Mouse (Mus musculus) forebrain, embryonic 16.5 days (tissue): ENCODE measurements around the gene Dgkg. TPM values are rescaled to one million over a fixed set of nuclear protein-coding genes. Genes with fewer than 3 reads are reported as not detected.

Source experiments
- ATAC-seq: fragments of 200-750 bp; cut with Nextera tagmentation; 2 replicates; pipeline ENCODE4 v1.8.0; 2017; ENCODE audit warnings: mild to moderate bottlenecking, moderate library complexity
- H3K27ac ChIP-seq: fragments of 300-500 bp; sonication (generic); 2 replicates; pipeline ENCODE4 v1.5.1; 2014; ENCODE audit warnings: low read length, control low read depth
- H3K27me3 ChIP-seq: fragments of 300-500 bp; sonication (generic); replicated peaks from 2 replicates; pipeline ENCODE4 v1.6.1; 2014; ENCODE audit warnings: low read length; ENCODE audit not compliant: control insufficient read depth, insufficient read depth
- H3K36me3 ChIP-seq: fragments of 300-500 bp; sonication (generic); 2 replicates; pipeline ENCODE4 v1.6.1; 2014; ENCODE audit not compliant: control insufficient read depth, insufficient read depth
- H3K4me1 ChIP-seq: fragments of 300-500 bp; sonication (generic); replicated peaks from 2 replicates; pipeline ENCODE4 v1.6.1; 2014; ENCODE audit warnings: low read length; ENCODE audit not compliant: control insufficient read depth, insufficient read depth
- H3K4me2 ChIP-seq: fragments of 300-500 bp; sonication (generic); 2 replicates; pipeline ENCODE4 v1.6.1; 2014; ENCODE audit warnings: mild to moderate bottlenecking, low read length, control low read depth
- H3K4me3 ChIP-seq: fragments of 300-500 bp; sonication (generic); replicated peaks from 2 replicates; pipeline ENCODE4 v1.5.1; 2014; ENCODE audit warnings: mild to moderate bottlenecking, low read length, control low read depth
- H3K9ac ChIP-seq: fragments of 300-500 bp; sonication (generic); replicated peaks from 2 replicates; pipeline ENCODE4 v1.6.1; 2014; ENCODE audit warnings: low read depth, low read length, control low read depth
- H3K9me3 ChIP-seq: fragments of 300-500 bp; sonication (generic); 2 replicates; pipeline ENCODE4 v1.6.1; 2016; ENCODE audit warnings: low read length; ENCODE audit not compliant: control insufficient read depth
- WGBS: fragments of 180-500 bp; shearing (Covaris S2); extraction: QIAGEN DNeasy Blood & Tissue Kit; methylation state at CpG from one replicate; pipeline ENCODE4 v1.1.7; 2014; 5-methylcytosine and 5-hydroxymethylcytosine counted together
- polyA plus RNA-seq: library from polyadenylated mRNA; unstranded; fragments of >200 nt; fragmentation: Nextera tagmentation; extraction: Ambion mirVana; gene quantifications from 2 replicates; pipeline ENCODE4 v1.2.1, GENCODE M21; 2015

Dgkg gene
- polyA plus RNA-seq, 1 experiment from 2014 or later = 6.6 TPM

GRCm38 (mm10) chr16:22491446-22492166 is 165.4 kb downstream of the Dgkg start:
- no peaks in the 10 kb centered on the region for H3K9me3 ChIP-seq
- ATAC-seq = peak; percentile 66
- H3K9ac ChIP-seq = no peak overlapping the region
- no peaks in the 10 kb centered on the region for H3K36me3 ChIP-seq
- no peak overlapping the region for H3K4me2 ChIP-seq
- 59% methylated on average over 9 of the region's 9 CpGs for WGBS
- peak overlapping the region; percentile 11; the same call in 1 of the 2 replicates for H3K27ac ChIP-seq
- H3K4me1 ChIP-seq = no peaks in the 10 kb centered on the region
- no peak overlapping the region for H3K4me3 ChIP-seq
- no peaks in the 10 kb centered on the region for H3K27me3 ChIP-seq

DNA sequence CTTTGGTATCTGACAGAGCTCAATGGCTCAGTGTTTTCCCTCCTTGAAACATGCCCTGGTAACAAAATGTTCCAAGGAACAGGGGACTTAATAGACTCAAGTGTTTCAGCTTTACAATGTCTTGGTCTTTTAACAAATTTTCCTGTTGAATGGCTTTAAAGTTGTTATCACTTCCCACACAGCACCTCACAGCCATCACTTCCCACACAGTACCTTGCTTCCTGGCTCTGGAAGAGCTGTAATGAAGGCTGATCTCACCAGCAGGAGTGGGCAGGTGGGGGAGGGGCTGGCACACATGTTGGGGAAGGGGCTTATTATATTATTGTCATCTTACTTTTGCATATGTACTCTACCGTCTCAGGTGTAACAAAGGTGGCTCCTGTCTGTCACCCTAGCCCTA is 173.1 kb downstream of the Dgkg start:
- ATAC-seq = no peak
- Histone ChIP-seq H3K4me1 (no peaks in the 10 kb centered on the region), H3K4me2 (no peak overlapping the region), H3K36me3 (no peaks in the 10 kb centered on the region), H3K4me3 (no peak overlapping the region), H3K9me3 (no peaks in the 10 kb centered on the region), H3K27me3 (no peaks in the 10 kb centered on the region), H3K27ac (no peak overlapping the region), H3K9ac (no peak overlapping the region)
- 65% methylated on average over 1 of the region's 1 CpGs for WGBS

DNA sequence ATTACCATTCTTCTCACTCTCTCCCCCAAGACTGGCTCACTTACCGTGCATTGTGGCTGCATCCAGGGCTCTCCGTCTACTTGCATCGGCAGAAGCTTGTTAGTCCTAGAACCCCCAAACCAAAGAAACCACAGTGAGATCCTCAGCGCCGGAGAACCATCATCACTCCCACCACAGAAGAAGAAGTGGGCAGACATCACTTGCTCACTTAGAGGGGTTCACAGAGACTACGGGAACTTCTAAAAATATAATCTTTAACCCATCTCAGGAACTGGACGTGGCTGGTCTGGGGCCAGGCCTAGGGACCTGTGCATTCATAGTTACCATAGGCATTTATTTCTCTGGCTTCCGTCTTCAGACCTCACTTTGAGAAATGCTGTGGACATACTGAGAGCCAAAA is 177.7 kb downstream of the Dgkg start:
- Histone ChIP-seq H3K4me2 (no peak overlapping the region), H3K4me3 (no peak overlapping the region), H3K27me3 (no peaks in the 10 kb centered on the region), H3K9ac (no peak overlapping the region), H3K27ac (no peak overlapping the region), H3K36me3 (no peaks in the 10 kb centered on the region), H3K9me3 (no peaks in the 10 kb centered on the region), H3K4me1 (no peaks in the 10 kb centered on the region)
- 96% methylated on average over 8 of the region's 8 CpGs for WGBS
- ATAC-seq = no peak

GRCm38 (mm10) chr16:22471728-22472127 is 185.3 kb downstream of the Dgkg start:
- 87% methylated on average over 2 of the region's 2 CpGs for WGBS
- H3K9ac ChIP-seq = no peak overlapping the region

DNA sequence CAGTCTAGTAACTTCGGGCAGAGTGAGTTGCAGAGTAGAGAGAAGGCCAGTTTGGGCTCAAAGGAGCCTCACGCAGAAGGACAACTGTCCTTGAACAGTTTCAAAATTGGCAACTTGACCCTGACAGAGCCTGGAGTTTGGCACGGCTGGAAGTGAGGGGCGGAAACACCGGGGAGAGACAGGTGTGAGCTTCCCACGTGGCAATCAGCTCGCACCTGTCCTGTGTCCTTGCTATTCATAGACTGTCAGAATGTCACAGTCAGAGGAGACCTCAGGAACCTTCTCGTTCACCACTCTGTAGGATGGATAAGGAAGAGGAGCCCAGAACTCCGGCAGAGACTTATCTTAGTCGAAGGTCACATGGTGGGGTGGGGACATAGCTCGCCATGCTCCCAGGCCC is 187.6 kb downstream of the Dgkg start:
- WGBS = 90% methylated on average over 11 of the region's 11 CpGs
- no peak overlapping the region for H3K27ac ChIP-seq
- no peak overlapping the region for H3K4me2 ChIP-seq
- ATAC-seq = no peak
- H3K9ac ChIP-seq = no peak overlapping the region
- no peaks in the 10 kb centered on the region for H3K27me3 ChIP-seq
- 0 out of 2 replicates have a peak, but pooled peaks cover 2% of the 10 kb centered on the region for H3K4me1 ChIP-seq
- no peaks in the 10 kb centered on the region for H3K9me3 ChIP-seq
- no peak overlapping the region for H3K4me3 ChIP-seq
- H3K36me3 ChIP-seq = no peaks in the 10 kb centered on the region

More at GRCm38 (mm10) chr16:22471728-22472127, 185.3 kb downstream of the Dgkg start:
- H3K4me1 ChIP-seq = 0 out of 2 replicates have a peak, but pooled peaks cover 2% of the 10 kb centered on the region
- no peaks in the 10 kb centered on the region for H3K36me3 ChIP-seq
- H3K4me3 ChIP-seq = no peak overlapping the region
- no peak for ATAC-seq
- no peak overlapping the region for H3K4me2 ChIP-seq
- H3K27me3 ChIP-seq = no peaks in the 10 kb centered on the region
- H3K9me3 ChIP-seq = no peaks in the 10 kb centered on the region
- no peak overlapping the region for H3K27ac ChIP-seq

GRCm38 (mm10) chr16:22467111-22467510 is 189.9 kb downstream of the Dgkg start:
- ATAC-seq = no peak
- no peak overlapping the region for H3K4me2 ChIP-seq
- no peak overlapping the region for H3K27ac ChIP-seq
- no peak overlapping the region for H3K9ac ChIP-seq
- H3K27me3 ChIP-seq = no peaks in the 10 kb centered on the region
- 0 out of 2 replicates have a peak, but pooled peaks cover 2% of the 10 kb centered on the region for H3K4me1 ChIP-seq
- H3K4me3 ChIP-seq = no peak overlapping the region
- no peaks in the 10 kb centered on the region for H3K36me3 ChIP-seq
- no peaks in the 10 kb centered on the region for H3K9me3 ChIP-seq
- WGBS = 87% methylated on average over 2 of the region's 2 CpGs

- WGBS = 85% methylated on average over 11 of the region's 11 CpGs
- no peaks in the 10 kb centered on the region for H3K9me3 ChIP-seq
- ATAC-seq = no peak
- H3K27me3 ChIP-seq = no peaks in the 10 kb centered on the region
- H3K4me2 ChIP-seq = no peak overlapping the region
- no peaks in the 10 kb centered on the region for H3K4me1 ChIP-seq
- H3K4me3 ChIP-seq = no peak overlapping the region
- no peak overlapping the region for H3K9ac ChIP-seq
- no peak overlapping the region for H3K27ac ChIP-seq
- no peaks in the 10 kb centered on the region for H3K36me3 ChIP-seq
Observed at GRCm38 (mm10) chr16:22466381-22466780, 190.6 kb downstream of the Dgkg start.

GRCm38 (mm10) chr16:22462220-22462619 is 194.8 kb downstream of the Dgkg start:
- H3K4me3 ChIP-seq = no peak overlapping the region
- ATAC-seq = no peak
- H3K27me3 ChIP-seq = no peaks in the 10 kb centered on the region
- H3K9me3 ChIP-seq = no peaks in the 10 kb centered on the region
- no peak overlapping the region for H3K4me2 ChIP-seq
- no peak overlapping the region for H3K27ac ChIP-seq
- WGBS = 75% methylated on average over 3 of the region's 3 CpGs
- no peak overlapping the region for H3K9ac ChIP-seq
- H3K36me3 ChIP-seq = no peaks in the 10 kb centered on the region
- no peaks in the 10 kb centered on the region for H3K4me1 ChIP-seq

DNA sequence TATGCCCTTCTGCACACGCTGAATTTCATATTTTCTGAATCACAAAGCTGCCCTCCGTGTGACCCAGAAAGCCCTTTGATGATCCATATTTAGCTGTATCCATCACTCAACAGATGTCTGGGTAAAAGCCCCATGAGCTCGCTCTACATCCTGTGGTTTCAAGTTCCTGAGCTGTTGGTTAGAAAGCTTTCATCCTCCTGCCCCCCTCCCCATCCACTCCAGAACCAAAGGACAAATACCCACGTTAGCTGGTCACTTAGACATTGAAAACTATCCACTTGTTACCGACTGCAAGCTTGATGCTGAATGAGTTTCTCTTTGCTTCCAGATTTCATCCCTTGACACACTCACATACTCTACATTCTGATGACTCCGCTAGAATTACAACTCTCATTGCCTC is 195.3 kb downstream of the Dgkg start:
- H3K4me1 ChIP-seq = no peaks in the 10 kb centered on the region
- H3K4me3 ChIP-seq = no peak overlapping the region
- no peaks in the 10 kb centered on the region for H3K27me3 ChIP-seq
- WGBS = 80% methylated on average over 6 of the region's 6 CpGs
- H3K9me3 ChIP-seq = no peaks in the 10 kb centered on the region
- no peak for ATAC-seq
- no peaks in the 10 kb centered on the region for H3K36me3 ChIP-seq
- no peak overlapping the region for H3K9ac ChIP-seq
- H3K27ac ChIP-seq = no peak overlapping the region
- no peak overlapping the region for H3K4me2 ChIP-seq

GRCm38 (mm10) chr16:22460960-22461359 is 196.1 kb downstream of the Dgkg start:
- H3K4me3 ChIP-seq = no peak overlapping the region
- no peak overlapping the region for H3K4me2 ChIP-seq
- no peak overlapping the region for H3K9ac ChIP-seq
- H3K4me1 ChIP-seq = no peaks in the 10 kb centered on the region
- 100% methylated on average over 1 of the region's 1 CpGs for WGBS
- ATAC-seq = no peak
- no peaks in the 10 kb centered on the region for H3K27me3 ChIP-seq
- no peaks in the 10 kb centered on the region for H3K9me3 ChIP-seq
- H3K27ac ChIP-seq = no peak overlapping the region
- H3K36me3 ChIP-seq = no peaks in the 10 kb centered on the region
